Comparison of ENCODE assay signal across 15 mouse cellular contexts in genomic region chr5:150235931-150236330, GRCm38 (mm10).
"Had no signal": no experiment of that assay in that cellular context is flagged by ENCODE, and none has a peak within 500 bp of the region (broad histone marks: within the 10 kb centered on the region; RNA-seq: fewer than 3 reads in every experiment).

No protein-coding gene starts in this region.

- ATAC-seq: liver, embryonic 12.5 days; midbrain, embryonic 15.5 days had no signal

- H3K27ac ChIP-seq: limb, embryonic 15.5 days; liver, embryonic 12.5 days; midbrain, embryonic 10.5 days; midbrain, embryonic 15.5 days; neural tube, embryonic 12.5 days; stomach, embryonic 15.5 days had no signal

- H3K27me3 ChIP-seq: limb, embryonic 15.5 days; liver, embryonic 12.5 days; midbrain, embryonic 15.5 days; neural tube, embryonic 12.5 days; stomach, embryonic 15.5 days had no signal

- H3K4me3 ChIP-seq: limb, embryonic 15.5 days; liver, embryonic 12.5 days; midbrain, embryonic 10.5 days; midbrain, embryonic 15.5 days; neural tube, embryonic 12.5 days; stomach, embryonic 15.5 days had no signal

- DNase-seq: kidney, postnatal 10 days; layer of hippocampus, postnatal 36 days; lung, embryonic 14.5 days; lung, postnatal 10 days; lung, postnatal 4 days; retina, postnatal 1 day; right cerebral cortex, postnatal 4 days; spleen, adult 18-20 months; thymus, postnatal 36 days had no signal
